ENCODE assay signal across 9 mouse cellular contexts in genomic region chr10:19584064-19584463, GRCm38 (mm10). TPM values are rescaled to one million over a fixed set of nuclear protein-coding genes. Genes with fewer than 3 reads are reported as not detected.
A peak's percentile ranks its signal among the peaks of the same experiment; 100 is the strongest.
DNase-seq lines count a peak whose midpoint lies in the region; ATAC-seq lines count a peak whose summit lies in the region.
"Had no signal": no experiment of that assay in that cellular context is flagged by ENCODE, and none has a peak within 500 bp of the region (broad histone marks: within the 10 kb centered on the region; RNA-seq: fewer than 3 reads in every experiment).

No protein-coding gene starts in this region.

- peak; percentile 64 for ATAC-seq in frontal cortex, adult (ENCODE audit: low TSS enrichment)
- peak; percentile 92 for ATAC-seq in megakaryocyte, adult 5-6 weeks (ENCODE audit: poor library complexity, severe bottlenecking)
- no peak for ATAC-seq in erythroid progenitor cell, adult 5-6 weeks (replicated peaks; ENCODE audit: low FRiP score, poor library complexity, severe bottlenecking)

- intact Hi-C loops in left cerebral cortex, postnatal 36 days (cut with DNase I): no loop called here

- DNase-seq in frontal cortex, adult 2 months (ENCODE audit: extremely low spot score in 1 of 2, low spot score in 1 of 2): no peak
- peak; percentile 25 for DNase-seq in right cerebral cortex, adult 18-20 months
- DNase-seq in right cerebral cortex, adult 2 months (ENCODE audit: low spot score in 2 of 2): no peak
- peak; percentile 80 for DNase-seq in thymus, postnatal 25 days
- no peak for DNase-seq in left cerebral cortex, postnatal 36 days (ENCODE audit: low spot score in 2 of 2)
- DNase-seq: cerebellum, postnatal 25 days had no signal

RNA-seq across cellular contexts. Expression of gene Ifngr1, which starts 7.7 kb away (rescaled TPM):
- 19.4 and 22.7 TPM in 2 replicates for polyA plus RNA-seq in frontal cortex, adult 2 months (2012; rRNA removed)
- total RNA-seq in megakaryocyte, adult 5-6 weeks (2015): 314 and 331 TPM in 2 replicates
- 241 and 246 TPM in 2 replicates for total RNA-seq in megakaryocyte, adult 5-6 weeks (2017)
- total RNA-seq in left cerebral cortex, postnatal 36 days (2021): 10 to 100 TPM; 19.5 to 20.6 TPM
- total RNA-seq in erythroid progenitor cell, adult 5-6 weeks (2015; ENCODE audit: low replicate concordance): 58.3 and 86.9 TPM in 2 replicates
- total RNA-seq in erythroid progenitor cell, adult 5-6 weeks (2017; ENCODE audit: low replicate concordance): 36.6 and 37.5 TPM in 2 replicates

RNA-seq across cellular contexts. Expression of gene Il22ra2, which starts 37.7 kb away (rescaled TPM):
- polyA plus RNA-seq in frontal cortex, adult 2 months (2012; rRNA removed): not detected in 2 replicates
- 0.07 and 0.87 TPM in 2 replicates for total RNA-seq in megakaryocyte, adult 5-6 weeks (2015)
- total RNA-seq in megakaryocyte, adult 5-6 weeks (2017): 0.73 TPM in 1 of 2 replicates, not detected in the other
- not detected for total RNA-seq in left cerebral cortex, postnatal 36 days (2021)
- not detected in 2 replicates for total RNA-seq in erythroid progenitor cell, adult 5-6 weeks (2015; ENCODE audit: low replicate concordance)
- 0.64 TPM in 1 of 2 replicates, not detected in the other for total RNA-seq in erythroid progenitor cell, adult 5-6 weeks (2017; ENCODE audit: low replicate concordance)

Comparison
In these comparisons a context has a peak if more than half of its experiments do, and no peak if none do; other contexts are left out.
1. DNase-seq: peak in right cerebral cortex, adult 18-20 months (single experiment) and thymus, postnatal 25 days (single experiment); none in frontal cortex, adult 2 months (0 of 2), right cerebral cortex, adult 2 months (0 of 2) and left cerebral cortex, postnatal 36 days (0 of 2).